Mouse (Mus musculus) cerebellum, adult (tissue): ENCODE measurements around the gene Efcab12.

Experiments
- ATAC-seq: cut with Nextera tagmentation; 2 replicates; pipeline ENCODE4 v1.9.2; 2017; ENCODE audit warnings: mild to moderate bottlenecking, moderate library complexity, mixed read lengths; ENCODE audit not compliant: insufficient number of reproducible peaks, low FRiP score, low TSS enrichment

The Efcab12 gene

DNA sequence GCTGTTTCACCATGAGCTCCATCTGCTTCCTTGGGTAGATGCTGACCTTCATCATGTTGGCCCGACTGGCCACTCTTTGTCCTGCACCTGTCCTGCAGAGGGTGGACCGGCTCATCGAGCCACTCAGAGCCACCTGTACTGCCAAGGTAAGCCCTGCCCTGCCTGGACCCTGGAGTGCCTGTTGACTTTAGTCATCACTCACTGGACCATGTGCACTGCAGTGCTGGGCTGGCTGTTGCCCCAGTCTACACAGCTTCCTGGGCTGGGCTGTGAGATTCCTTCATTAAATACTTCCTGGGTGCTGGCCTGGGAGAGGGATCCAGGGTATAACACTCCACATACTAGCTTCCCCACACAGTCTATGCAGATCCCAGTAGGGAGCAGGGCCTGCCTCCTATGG lies 36.4 kb downstream of the Efcab12 start:
- ATAC-seq = no peak

GRCm38 (mm10) chr6:115792691-115793215 lies 45.5 kb downstream of the Efcab12 start:
- peak; percentile 71 for ATAC-seq

GRCm38 (mm10) chr6:115791842-115792686 lies 46.1 kb downstream of the Efcab12 start:
- peak; percentile 57 for ATAC-seq

- ATAC-seq = no peak
Measured at GRCm38 (mm10) chr6:115791016-115791415, 47.2 kb downstream of the Efcab12 start.

DNA sequence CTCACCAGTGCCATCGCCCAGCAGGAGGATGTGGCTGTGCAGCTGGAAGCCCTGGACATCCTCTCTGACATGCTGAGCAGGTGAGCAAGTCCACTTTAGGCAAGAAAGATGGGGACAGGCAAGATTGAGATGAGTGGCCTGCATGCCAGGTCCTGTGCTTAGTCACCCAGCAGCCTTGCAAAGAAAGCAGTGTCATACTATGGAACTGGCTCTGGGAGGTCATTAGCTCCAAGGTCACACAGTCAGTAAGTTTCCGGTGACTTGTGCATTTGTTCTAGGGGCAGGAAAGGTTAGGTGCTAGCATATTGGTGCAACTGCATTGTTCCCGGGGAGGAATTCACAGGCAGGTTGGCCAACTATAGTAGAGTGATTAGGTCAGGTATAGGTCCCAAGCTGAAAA lies 55.4 kb downstream of the Efcab12 start:
- no peak for ATAC-seq

DNA sequence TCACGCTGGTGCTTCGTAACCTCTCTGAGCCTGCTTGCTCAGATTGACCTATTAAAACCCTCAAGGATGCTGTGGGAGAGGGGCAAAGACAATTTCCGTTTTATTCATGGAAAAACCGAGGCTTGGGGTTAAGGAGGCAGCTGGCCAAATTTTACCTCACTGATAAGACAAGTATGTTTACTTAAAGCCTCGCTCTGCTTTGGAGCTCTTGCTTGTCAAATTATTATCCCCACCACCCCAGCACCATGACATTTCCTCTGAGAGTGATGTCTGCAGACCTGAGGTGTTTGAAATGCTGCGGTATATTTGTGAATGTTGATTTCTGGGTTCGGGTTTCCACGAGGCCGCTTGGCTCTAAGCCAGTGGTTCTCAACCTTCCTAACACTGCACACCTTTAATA lies 61.8 kb downstream of the Efcab12 start:
- ATAC-seq = no peak

DNA sequence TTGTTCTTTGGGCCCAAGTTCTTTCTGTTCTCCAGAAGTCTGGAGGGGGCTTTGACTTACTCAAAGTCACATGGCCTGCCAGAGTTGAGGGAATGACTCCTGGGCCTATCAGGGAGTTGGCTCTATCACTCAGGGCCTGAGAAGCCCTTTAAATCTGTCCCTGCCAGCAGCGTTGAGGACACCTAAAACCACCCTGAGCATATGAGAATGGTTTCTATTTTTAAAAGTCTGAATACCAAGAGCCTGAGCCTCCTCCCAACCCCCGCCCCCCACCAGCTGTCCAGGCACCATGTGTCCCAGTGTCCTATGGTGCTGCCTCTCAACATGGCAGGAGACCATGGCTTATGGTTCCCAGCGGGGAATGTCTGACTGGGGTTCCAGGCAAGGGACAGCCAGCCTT lies 62.4 kb downstream of the Efcab12 start:
- 0 out of 2 replicates have a peak, but pooled peaks have one; percentile 39 for ATAC-seq

DNA sequence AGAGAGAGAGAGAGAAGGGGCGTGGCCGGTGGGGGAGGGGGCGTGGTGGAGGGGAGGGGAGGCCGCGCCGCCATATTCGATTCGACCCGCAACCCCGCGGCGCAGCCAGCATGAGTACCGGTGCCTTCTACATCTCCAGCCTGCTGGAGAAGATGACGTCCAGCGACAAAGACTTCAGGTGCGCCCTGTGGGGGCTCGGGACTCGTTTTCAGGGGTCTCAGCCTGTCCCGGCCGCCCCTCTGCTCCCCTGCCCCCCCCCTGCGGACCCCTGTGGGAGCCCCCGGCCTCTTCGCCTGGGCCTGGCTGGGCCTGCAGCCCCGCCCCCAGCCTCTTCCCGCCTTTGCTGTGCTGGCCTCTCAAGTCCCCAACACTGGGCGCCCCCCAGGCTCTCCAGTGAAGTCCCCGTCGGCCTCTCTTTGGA lies 63.7 kb downstream of the Efcab12 start, which contains the start of gene Cand2:
Gene Cand2, plus strand, starts transcription at position 38 of the 421 bp plus-strand sequence.
- ATAC-seq = no peak

DNA sequence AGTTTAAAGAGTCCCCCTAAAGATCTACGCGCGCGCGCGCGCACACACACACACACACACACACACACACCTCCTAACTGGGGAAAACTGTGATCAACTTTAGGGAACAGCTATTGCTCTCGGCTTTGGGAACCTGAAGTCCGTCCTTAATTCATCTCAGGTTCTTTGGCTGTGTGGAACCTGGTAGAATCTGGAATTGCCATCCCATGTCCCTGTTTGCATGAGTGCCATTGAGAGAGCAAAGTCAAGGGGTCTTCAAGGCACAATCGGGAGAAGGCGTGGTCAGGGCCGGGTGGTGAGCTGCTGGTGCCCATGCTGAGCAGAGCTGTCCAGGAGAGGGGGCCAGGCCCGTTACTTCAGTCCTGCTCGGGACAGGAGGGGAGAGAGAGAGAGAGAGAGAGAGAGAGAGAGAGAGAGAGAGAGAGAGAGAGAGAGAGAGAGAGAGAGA lies 64.2 kb downstream of the Efcab12 start:
- no peak for ATAC-seq

GRCm38 (mm10) chr6:115772604-115773003 lies 65.6 kb downstream of the Efcab12 start:
- ATAC-seq = no peak

- no peak for ATAC-seq
Measured at GRCm38 (mm10) chr6:115772201-115772600, 66.0 kb downstream of the Efcab12 start.

GRCm38 (mm10) chr6:115770852-115771251 lies 67.4 kb downstream of the Efcab12 start:
- no peak for ATAC-seq

DNA sequence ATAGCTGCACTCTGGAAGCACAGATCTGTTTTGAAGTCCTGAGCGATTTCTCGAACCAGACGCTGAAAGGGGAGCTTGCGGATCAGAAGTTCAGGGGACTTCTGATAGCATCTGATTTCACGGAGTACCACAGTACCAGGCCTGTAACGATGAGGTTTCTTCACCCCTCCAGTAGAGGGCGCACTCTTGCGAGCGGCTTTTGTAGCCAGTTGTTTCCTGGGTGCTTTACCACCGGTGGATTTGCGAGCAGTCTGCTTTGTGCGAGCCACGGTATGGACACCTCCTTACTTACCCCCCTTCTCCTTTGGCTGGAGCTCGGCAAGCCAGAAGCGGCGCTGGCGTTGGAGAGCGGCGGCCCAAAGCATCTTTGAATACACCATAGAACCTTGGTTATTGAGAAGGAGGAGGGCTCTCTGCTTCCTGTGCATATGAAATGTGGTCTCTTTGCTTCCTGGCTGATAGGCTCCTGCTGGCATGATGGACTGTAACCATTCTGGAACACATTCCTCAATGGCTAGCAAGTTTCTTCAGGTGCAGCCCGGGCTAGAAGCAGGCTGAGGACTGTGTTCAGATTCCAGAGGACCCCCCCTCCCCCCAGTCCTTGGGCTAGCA lies 68.0 kb downstream of the Efcab12 start:
- ATAC-seq = no peak

- ATAC-seq = no peak
Measured at GRCm38 (mm10) chr6:115768207-115768606, 70.0 kb downstream of the Efcab12 start.

DNA sequence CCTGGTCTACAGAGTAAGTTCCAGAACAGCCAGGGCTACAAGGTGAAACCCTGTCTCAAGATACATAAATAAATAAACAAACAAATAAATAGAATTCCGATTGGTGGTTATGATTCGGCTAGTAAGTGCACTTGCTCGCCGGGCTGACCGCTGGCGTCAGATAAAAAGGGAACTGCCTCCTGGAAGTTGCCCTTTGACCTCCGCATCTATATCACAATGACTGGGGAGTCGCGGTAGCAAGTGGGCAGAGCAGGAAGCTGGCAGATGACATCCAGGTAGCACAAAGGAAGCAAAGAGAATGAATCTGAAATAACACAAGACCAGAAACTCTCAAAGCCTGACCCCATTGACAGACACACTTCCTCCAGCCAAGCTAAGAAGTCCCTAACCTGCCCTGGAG lies 70.9 kb downstream of the Efcab12 start:
- no peak for ATAC-seq

DNA sequence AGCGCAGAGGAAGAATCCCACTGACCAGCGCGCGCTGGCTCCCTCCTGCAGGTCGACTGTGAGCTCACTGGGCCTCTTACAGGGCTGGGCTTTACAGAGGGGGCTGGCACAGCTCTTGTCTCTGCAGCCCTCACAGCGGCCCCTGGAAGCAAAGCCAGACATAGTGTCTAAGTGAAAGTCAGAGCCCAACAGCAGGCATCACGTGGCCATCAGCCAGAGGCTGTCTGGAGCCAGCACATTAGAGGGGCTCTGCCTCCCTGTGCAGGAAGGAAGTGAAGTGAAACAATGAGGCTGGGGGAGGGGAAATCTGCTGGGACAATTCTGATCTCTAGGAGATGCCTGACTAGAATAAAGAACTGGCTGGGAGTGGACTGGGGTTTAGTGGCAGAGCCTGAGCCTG lies 74.0 kb downstream of the Efcab12 start:
- ATAC-seq = no peak

- no peak for ATAC-seq
Measured at GRCm38 (mm10) chr6:115761995-115762756, 76.0 kb downstream of the Efcab12 start, which contains the start of gene Tmem40. Gene Tmem40, minus strand, starts transcription at chr6:115762410.

DNA sequence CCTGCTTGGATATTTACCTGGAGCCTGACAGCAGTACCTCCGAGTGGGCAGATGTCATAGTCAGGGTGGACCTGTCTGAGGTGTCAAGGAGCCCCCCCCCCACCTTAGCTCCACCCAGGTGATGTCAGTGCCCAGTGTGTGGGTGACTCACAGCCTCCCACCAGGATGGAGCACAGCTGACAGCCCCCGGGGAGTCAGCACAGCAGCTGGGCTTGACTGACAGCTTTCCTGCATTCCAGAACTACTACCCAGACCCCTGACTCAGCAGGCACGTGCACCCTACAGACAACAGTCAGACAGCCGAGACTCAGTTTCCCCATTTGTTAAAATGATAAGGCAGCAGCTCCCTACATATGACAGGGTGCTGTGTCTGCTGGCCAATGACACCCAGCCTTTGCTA lies 77.2 kb downstream of the Efcab12 start:
- ATAC-seq = no peak
